Mouse (Mus musculus): ENCODE results near the gene Zdhhc13. TPM values are rescaled to one million over a fixed set of nuclear protein-coding genes. Genes with fewer than 3 reads are reported as not detected.

Zdhhc13 gene
- polyA plus RNA-seq, 1 experiment from 2014 or later = 41.1 TPM

DNA sequence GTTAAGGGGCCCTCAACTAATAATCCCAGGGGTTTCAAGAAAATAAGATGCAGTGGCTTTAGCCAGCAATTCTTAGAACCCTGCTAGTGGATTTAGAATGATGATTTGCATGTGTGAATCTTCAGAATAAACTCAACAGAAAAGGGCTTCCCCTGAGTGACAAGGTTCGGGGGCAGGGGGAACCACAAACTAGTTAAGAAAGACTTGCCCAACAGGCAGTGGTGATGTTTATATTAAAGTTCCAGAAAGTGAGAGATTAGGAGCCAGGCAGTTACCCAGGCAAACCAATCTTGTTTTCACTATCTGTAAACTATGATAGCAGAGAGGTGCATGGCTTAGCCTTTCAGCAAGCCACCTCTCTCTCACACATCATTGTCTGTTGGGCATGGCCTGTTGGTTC, 43.9 kb downstream of the Zdhhc13 start:
- ATAC-seq = no peak
- 68% methylated on average over 1 of the region's 1 CpGs for WGBS
- no peaks in the 10 kb centered on the region for H3K27me3 ChIP-seq (replicated peaks; ENCODE audit: control insufficient read depth, insufficient read depth, low read length)
- no peaks in the 10 kb centered on the region for H3K36me3 ChIP-seq (ENCODE audit: control insufficient read depth, insufficient read depth, low read length)
- H3K4me3 ChIP-seq (ENCODE audit: low read length) = no peak overlapping the region
- H3K4me1 ChIP-seq (ENCODE audit: control insufficient read depth, insufficient read depth, low read length) = no peaks in the 10 kb centered on the region
- H3K9ac ChIP-seq (ENCODE audit: low read depth, low read length) = no peak overlapping the region
- H3K27ac ChIP-seq (ENCODE audit: low read length) = no peak overlapping the region
- no peak overlapping the region for H3K4me2 ChIP-seq (ENCODE audit: low read depth, low read length)
- no peaks in the 10 kb centered on the region for H3K9me3 ChIP-seq (ENCODE audit: control insufficient read depth, low read length)

DNA sequence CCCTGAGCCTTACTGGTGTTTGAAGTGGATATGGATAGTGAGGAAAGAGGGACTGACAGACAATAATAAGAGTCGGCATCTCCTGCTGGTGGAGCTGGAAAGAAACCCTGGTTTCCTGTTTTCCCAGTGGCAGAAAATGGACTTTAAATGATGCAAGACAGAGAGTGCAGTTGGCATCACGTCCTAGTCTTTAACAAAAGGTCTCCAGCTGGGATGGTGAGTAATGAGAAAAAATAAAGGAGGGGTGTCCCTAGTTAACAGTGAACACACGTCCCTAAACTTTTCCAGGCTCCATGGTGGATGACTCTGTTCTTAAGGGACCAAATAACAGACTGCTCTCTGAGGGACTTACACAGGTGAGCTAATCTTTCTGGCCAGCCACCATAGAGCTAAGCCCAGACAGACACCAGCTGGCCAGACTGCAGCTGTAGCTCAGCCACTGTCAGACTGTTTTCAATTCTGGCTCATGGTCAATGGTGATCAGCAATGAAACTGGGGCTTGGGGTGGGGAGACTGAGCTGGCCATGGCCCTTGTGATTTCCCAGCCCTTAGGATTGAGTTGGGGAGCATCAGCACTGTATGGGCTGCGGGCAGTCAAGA, 45.7 kb downstream of the Zdhhc13 start:
- Histone ChIP-seq H3K27ac (ENCODE audit: low read length) (no peak overlapping the region), H3K4me3 (ENCODE audit: low read length) (no peak overlapping the region), H3K9ac (ENCODE audit: low read depth, low read length) (no peak overlapping the region), H3K4me2 (ENCODE audit: low read depth, low read length) (no peak overlapping the region), H3K27me3 (replicated peaks; ENCODE audit: control insufficient read depth, insufficient read depth, low read length) (no peaks in the 10 kb centered on the region), H3K9me3 (ENCODE audit: control insufficient read depth, low read length) (no peaks in the 10 kb centered on the region), H3K4me1 (ENCODE audit: control insufficient read depth, insufficient read depth, low read length) (no peaks in the 10 kb centered on the region), H3K36me3 (ENCODE audit: control insufficient read depth, insufficient read depth, low read length) (no peaks in the 10 kb centered on the region)
- no peak for ATAC-seq
- WGBS = 59% methylated on average over 4 of the region's 4 CpGs

DNA sequence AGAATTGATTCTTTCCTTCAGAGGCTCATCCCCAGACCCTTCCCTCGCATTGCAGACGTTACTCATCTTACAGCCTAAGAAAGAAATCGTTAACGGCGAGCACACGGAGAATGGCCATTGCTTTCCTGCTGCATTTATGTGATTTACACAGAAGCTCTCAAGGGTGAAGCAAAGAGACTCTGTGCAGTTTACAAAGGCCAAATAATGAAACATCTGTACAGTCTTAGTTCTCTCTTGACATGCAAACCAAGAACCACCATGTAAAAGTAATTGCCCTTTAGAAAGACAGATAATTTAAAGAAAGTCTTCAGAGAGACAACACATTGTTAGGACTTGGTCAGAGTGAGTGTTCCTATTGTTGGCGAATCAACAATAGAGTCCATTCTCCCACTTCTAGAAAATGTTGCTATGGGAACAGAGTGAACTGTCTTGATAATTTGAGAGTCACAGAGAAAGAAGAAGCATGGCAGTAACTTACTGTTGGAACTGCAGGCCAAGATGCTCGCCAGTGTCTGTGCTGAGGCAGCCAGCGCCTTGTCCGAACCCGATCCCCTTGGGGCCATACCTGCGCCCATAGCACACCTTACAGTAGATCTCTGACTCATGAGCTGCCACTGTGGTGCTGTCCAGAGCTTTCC, 46.3 kb downstream of the Zdhhc13 start:
- WGBS = 78% methylated on average over 12 of the region's 12 CpGs
- ATAC-seq = no peak
- Histone ChIP-seq H3K27me3 (replicated peaks; ENCODE audit: control insufficient read depth, insufficient read depth, low read length) (no peaks in the 10 kb centered on the region), H3K4me2 (ENCODE audit: low read depth, low read length) (no peak overlapping the region), H3K9ac (ENCODE audit: low read depth, low read length) (no peak overlapping the region), H3K4me3 (ENCODE audit: low read length) (no peak overlapping the region), H3K27ac (ENCODE audit: low read length) (no peak overlapping the region), H3K4me1 (ENCODE audit: control insufficient read depth, insufficient read depth, low read length) (no peaks in the 10 kb centered on the region), H3K36me3 (ENCODE audit: control insufficient read depth, insufficient read depth, low read length) (no peaks in the 10 kb centered on the region), H3K9me3 (ENCODE audit: control insufficient read depth, low read length) (no peaks in the 10 kb centered on the region)

DNA sequence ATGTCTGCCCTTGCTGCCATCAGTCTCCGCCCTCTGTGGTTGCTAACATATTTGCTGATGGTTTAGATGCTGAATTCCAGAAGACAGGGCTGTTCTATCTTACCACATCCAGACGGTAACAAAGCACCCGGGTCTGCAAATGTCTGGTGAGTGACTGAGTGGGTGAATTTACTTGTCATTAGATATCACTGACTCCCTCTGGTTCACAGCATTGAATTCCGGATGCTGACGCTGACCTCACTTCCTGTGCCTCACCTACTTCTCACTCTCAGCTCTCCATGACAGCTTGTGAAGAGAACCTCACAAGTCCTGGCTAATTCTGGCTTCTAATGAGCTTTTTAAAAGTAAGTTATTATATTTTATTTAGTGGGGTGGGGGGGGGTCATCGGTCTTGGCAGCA, 48.1 kb downstream of the Zdhhc13 start:
- no peak for ATAC-seq
- H3K4me1 ChIP-seq (ENCODE audit: control insufficient read depth, insufficient read depth, low read length) = no peaks in the 10 kb centered on the region
- H3K9ac ChIP-seq (ENCODE audit: low read depth, low read length) = no peak overlapping the region
- no peaks in the 10 kb centered on the region for H3K9me3 ChIP-seq (ENCODE audit: control insufficient read depth, low read length)
- no peaks in the 10 kb centered on the region for H3K36me3 ChIP-seq (ENCODE audit: control insufficient read depth, insufficient read depth, low read length)
- 64% methylated on average over 6 of the region's 6 CpGs for WGBS
- H3K4me2 ChIP-seq (ENCODE audit: low read depth, low read length) = no peak overlapping the region
- no peaks in the 10 kb centered on the region for H3K27me3 ChIP-seq (replicated peaks; ENCODE audit: control insufficient read depth, insufficient read depth, low read length)
- H3K4me3 ChIP-seq (ENCODE audit: low read length) = no peak overlapping the region
- H3K27ac ChIP-seq (ENCODE audit: low read length) = no peak overlapping the region

DNA sequence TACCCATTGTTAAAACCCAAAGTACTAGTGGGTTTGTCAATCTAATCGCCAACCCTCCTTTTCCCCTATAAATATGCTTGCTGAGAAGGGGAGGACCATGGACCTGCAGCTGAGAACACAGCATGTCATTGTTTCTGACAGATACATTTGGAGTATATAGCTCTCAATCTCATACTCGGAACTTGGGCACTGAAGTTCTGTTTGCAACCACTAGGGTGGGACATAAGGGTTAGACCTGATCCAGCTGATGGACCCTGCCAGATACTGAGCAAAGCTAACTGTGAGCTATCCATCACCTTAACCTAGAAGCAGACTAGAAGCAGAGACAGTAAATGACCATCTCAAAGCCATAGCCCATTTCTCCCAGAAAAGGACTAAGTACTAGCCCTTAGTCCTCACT, 49.6 kb downstream of the Zdhhc13 start:
- Histone ChIP-seq H3K4me2 (ENCODE audit: low read depth, low read length) (no peak overlapping the region), H3K36me3 (ENCODE audit: control insufficient read depth, insufficient read depth, low read length) (no peaks in the 10 kb centered on the region), H3K4me1 (ENCODE audit: control insufficient read depth, insufficient read depth, low read length) (no peaks in the 10 kb centered on the region), H3K9ac (ENCODE audit: low read depth, low read length) (no peak overlapping the region), H3K27me3 (replicated peaks; ENCODE audit: control insufficient read depth, insufficient read depth, low read length) (no peaks in the 10 kb centered on the region), H3K9me3 (ENCODE audit: control insufficient read depth, low read length) (no peaks in the 10 kb centered on the region), H3K4me3 (ENCODE audit: low read length) (no peak overlapping the region), H3K27ac (ENCODE audit: low read length) (no peak overlapping the region)
- WGBS = 57% methylated on average over 2 of the region's 2 CpGs
- no peak for ATAC-seq

DNA sequence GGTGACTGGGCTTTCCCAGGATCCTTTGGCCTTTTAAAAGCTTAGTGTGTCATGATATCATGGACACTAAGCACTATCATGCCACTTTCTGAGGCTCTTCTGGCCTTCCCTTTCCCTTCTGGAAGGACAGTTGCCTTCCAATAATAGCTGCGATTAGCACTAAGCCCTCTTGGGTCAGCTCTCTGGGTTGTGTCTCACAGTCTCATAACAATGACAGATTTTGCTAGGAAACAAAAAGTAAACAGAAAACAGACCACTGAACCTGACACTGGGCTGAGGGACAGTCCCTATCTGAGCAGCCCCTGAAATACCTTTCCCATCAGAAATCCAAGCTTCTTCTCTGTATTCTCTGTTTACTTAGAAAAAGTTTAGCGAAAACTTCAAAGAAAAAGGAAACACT, 51.7 kb downstream of the Zdhhc13 start:
- H3K9me3 ChIP-seq (ENCODE audit: control insufficient read depth, low read length) = no peaks in the 10 kb centered on the region
- peaks cover 2% of the 10 kb centered on the region; the same call in 1 of the 2 replicates for H3K4me1 ChIP-seq (ENCODE audit: control insufficient read depth, insufficient read depth, low read length)
- ATAC-seq = no peak
- no peaks in the 10 kb centered on the region for H3K36me3 ChIP-seq (ENCODE audit: control insufficient read depth, insufficient read depth, low read length)
- no peaks in the 10 kb centered on the region for H3K27me3 ChIP-seq (replicated peaks; ENCODE audit: control insufficient read depth, insufficient read depth, low read length)
- WGBS = 58% methylated on average over 2 of the region's 2 CpGs
- H3K4me2 ChIP-seq (ENCODE audit: low read depth, low read length) = no peak overlapping the region
- H3K9ac ChIP-seq (ENCODE audit: low read depth, low read length) = no peak overlapping the region
- H3K4me3 ChIP-seq (ENCODE audit: low read length) = no peak overlapping the region
- H3K27ac ChIP-seq (ENCODE audit: low read length) = no peak overlapping the region

DNA sequence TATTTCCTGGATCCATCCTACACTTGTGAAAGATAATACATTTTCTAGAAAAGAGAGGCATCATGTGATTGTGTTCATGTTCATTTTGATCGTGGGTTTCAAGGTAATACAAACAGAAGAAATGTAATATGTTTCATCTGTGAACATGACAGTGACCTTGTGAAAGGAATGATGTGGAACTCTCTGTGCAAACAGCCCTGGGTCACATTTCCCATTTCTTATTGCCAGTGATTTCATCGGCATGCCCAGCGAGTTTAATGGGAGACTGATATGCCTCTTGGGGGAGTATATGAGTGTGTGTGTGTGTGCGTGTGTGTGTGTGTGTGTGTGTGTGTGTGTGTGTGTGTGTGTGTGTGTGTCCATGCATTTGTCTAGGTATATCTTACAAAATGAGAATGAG, 52.7 kb downstream of the Zdhhc13 start:
- no peaks in the 10 kb centered on the region for H3K9me3 ChIP-seq (ENCODE audit: control insufficient read depth, low read length)
- WGBS = 62% methylated on average over 4 of the region's 4 CpGs

DNA sequence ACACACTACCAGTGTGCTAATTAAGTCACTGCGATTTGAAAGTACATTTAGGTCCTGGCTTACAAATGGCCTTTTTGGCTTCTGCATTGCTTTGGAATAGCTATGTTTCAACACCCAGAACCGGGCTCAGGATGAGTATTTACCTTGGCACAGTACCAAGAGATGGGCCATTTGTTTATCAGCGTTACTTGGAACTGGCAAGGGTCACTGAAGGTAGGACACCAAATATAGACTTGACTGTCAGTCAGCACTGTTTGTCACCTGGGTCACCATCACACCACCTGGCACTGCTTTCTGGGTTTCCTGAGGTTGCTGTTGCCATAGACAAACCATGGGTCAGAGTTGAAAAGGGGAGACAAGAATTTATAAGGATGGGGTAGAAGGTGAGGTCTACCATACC, 53.5 kb downstream of the Zdhhc13 start:
- 58% methylated on average over 3 of the region's 3 CpGs for WGBS

More for the DNA sequence above, 52.7 kb downstream of the Zdhhc13 start:
- Histone ChIP-seq H3K4me2 (ENCODE audit: low read depth, low read length) (no peak overlapping the region), H3K4me3 (ENCODE audit: low read length) (no peak overlapping the region), H3K27ac (ENCODE audit: low read length) (no peak overlapping the region), H3K27me3 (replicated peaks; ENCODE audit: control insufficient read depth, insufficient read depth, low read length) (no peaks in the 10 kb centered on the region), H3K4me1 (ENCODE audit: control insufficient read depth, insufficient read depth, low read length) (peaks cover 2% of the 10 kb centered on the region; the same call in 1 of the 2 replicates), H3K9ac (ENCODE audit: low read depth, low read length) (no peak overlapping the region), H3K36me3 (ENCODE audit: control insufficient read depth, insufficient read depth, low read length) (no peaks in the 10 kb centered on the region)
- no peak for ATAC-seq

DNA sequence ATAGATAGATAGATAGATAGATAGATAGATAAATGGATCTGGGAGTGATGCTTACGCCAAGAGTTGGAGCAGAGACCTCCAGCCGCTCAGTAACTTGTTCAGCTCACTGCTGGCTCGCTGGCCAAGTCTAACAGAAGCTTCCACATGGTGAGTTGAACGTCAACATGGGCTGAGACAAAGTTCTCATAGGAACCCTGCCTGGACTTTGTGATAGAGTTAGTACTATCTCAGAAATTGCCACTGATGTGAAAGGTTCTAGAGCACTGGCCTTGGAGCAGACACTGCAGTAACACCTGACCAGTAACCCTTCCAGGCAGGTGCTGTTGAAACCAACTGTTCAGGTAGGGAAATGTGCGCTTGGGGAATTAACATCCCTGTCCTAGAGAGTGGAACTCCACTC, 54.7 kb downstream of the Zdhhc13 start:
- H3K4me2 ChIP-seq (ENCODE audit: low read depth, low read length) = no peak overlapping the region
- no peak overlapping the region for H3K9ac ChIP-seq (ENCODE audit: low read depth, low read length)
- no peaks in the 10 kb centered on the region for H3K36me3 ChIP-seq (ENCODE audit: control insufficient read depth, insufficient read depth, low read length)
- no peak overlapping the region for H3K27ac ChIP-seq (ENCODE audit: low read length)
- ATAC-seq = no peak
- no peaks in the 10 kb centered on the region for H3K9me3 ChIP-seq (ENCODE audit: control insufficient read depth, low read length)
- H3K4me1 ChIP-seq (ENCODE audit: control insufficient read depth, insufficient read depth, low read length) = peaks cover 2% of the 10 kb centered on the region; the same call in 1 of the 2 replicates
- no peaks in the 10 kb centered on the region for H3K27me3 ChIP-seq (replicated peaks; ENCODE audit: control insufficient read depth, insufficient read depth, low read length)
- WGBS = 87% methylated on average over 5 of the region's 5 CpGs
- no peak overlapping the region for H3K4me3 ChIP-seq (ENCODE audit: low read length)

More for the DNA sequence above, 53.5 kb downstream of the Zdhhc13 start:
- Histone ChIP-seq H3K9me3 (ENCODE audit: control insufficient read depth, low read length) (no peaks in the 10 kb centered on the region), H3K36me3 (ENCODE audit: control insufficient read depth, insufficient read depth, low read length) (no peaks in the 10 kb centered on the region), H3K27ac (ENCODE audit: low read length) (no peak overlapping the region), H3K4me1 (ENCODE audit: control insufficient read depth, insufficient read depth, low read length) (peaks cover 2% of the 10 kb centered on the region; the same call in 1 of the 2 replicates), H3K9ac (ENCODE audit: low read depth, low read length) (no peak overlapping the region), H3K4me2 (ENCODE audit: low read depth, low read length) (no peak overlapping the region), H3K4me3 (ENCODE audit: low read length) (no peak overlapping the region), H3K27me3 (replicated peaks; ENCODE audit: control insufficient read depth, insufficient read depth, low read length) (no peaks in the 10 kb centered on the region)
- ATAC-seq = no peak
